Mouse (Mus musculus): ENCODE measurements at regions not wholly inside any gene's neighbourhood (a gene's known extent, or its start where the extent isn't known, plus 50 kb on each side); places are given as distances from the start of the nearest gene placed in this dataset.

- no peak overlapping the region for H3K4me2 ChIP-seq
- ATAC-seq (replicated peaks) = no peak
- WGBS = 71% methylated on average over 8 of the region's 8 CpGs
Observed at GRCm38 (mm10) chr9:68402176-68402845, 251.3 kb upstream of the Rora start.

GRCm38 (mm10) chr9:68402981-68403380 lies 250.6 kb upstream of the Rora start:
- Histone ChIP-seq H3K27ac (no peak overlapping the region), H3K36me3 (replicated peaks) (no peaks in the 10 kb centered on the region), H3K4me2 (no peak overlapping the region), H3K9ac (no peak overlapping the region), H3K27me3 (replicated peaks) (no peaks in the 10 kb centered on the region), H3K4me3 (no peak overlapping the region), H3K4me1 (no peaks in the 10 kb centered on the region), H3K9me3 (no peaks in the 10 kb centered on the region)
- 96% methylated on average over 3 of the region's 3 CpGs for WGBS
- ATAC-seq (replicated peaks) = no peak

More at GRCm38 (mm10) chr9:68402176-68402845, 251.3 kb upstream of the Rora start:
- Histone ChIP-seq H3K27me3 (replicated peaks) (no peaks in the 10 kb centered on the region), H3K9me3 (no peaks in the 10 kb centered on the region), H3K4me1 (no peaks in the 10 kb centered on the region), H3K27ac (no peak overlapping the region), H3K4me3 (no peak overlapping the region), H3K36me3 (replicated peaks) (no peaks in the 10 kb centered on the region), H3K9ac (no peak overlapping the region)

GRCm38 (mm10) chr9:68403516-68403915 lies 250.1 kb upstream of the Rora start:
- no peak for ATAC-seq (replicated peaks)
- Histone ChIP-seq H3K4me2 (no peak overlapping the region), H3K27me3 (replicated peaks) (no peaks in the 10 kb centered on the region), H3K9me3 (no peaks in the 10 kb centered on the region), H3K4me3 (no peak overlapping the region), H3K36me3 (replicated peaks) (no peaks in the 10 kb centered on the region), H3K9ac (no peak overlapping the region), H3K27ac (no peak overlapping the region), H3K4me1 (no peaks in the 10 kb centered on the region)
- 96% methylated on average over 4 of the region's 4 CpGs for WGBS

- no peaks in the 10 kb centered on the region for H3K4me1 ChIP-seq
- H3K27me3 ChIP-seq (replicated peaks) = no peaks in the 10 kb centered on the region
- H3K9me3 ChIP-seq = no peaks in the 10 kb centered on the region
- ATAC-seq (replicated peaks) = no peak
- no peak overlapping the region for H3K4me3 ChIP-seq
- H3K9ac ChIP-seq = no peak overlapping the region
- no peaks in the 10 kb centered on the region for H3K36me3 ChIP-seq (replicated peaks)
- H3K4me2 ChIP-seq = no peak overlapping the region
- H3K27ac ChIP-seq = no peak overlapping the region
- WGBS = 91% methylated on average over 3 of the region's 3 CpGs
Observed at GRCm38 (mm10) chr9:68409786-68410185, 243.8 kb upstream of the Rora start.

GRCm38 (mm10) chr9:68426286-68426685 lies 227.3 kb upstream of the Rora start:
- Histone ChIP-seq H3K9ac (no peak overlapping the region), H3K27ac (no peak overlapping the region), H3K36me3 (replicated peaks) (no peaks in the 10 kb centered on the region), H3K4me2 (no peak overlapping the region), H3K9me3 (no peaks in the 10 kb centered on the region), H3K4me1 (no peaks in the 10 kb centered on the region), H3K4me3 (no peak overlapping the region), H3K27me3 (replicated peaks) (no peaks in the 10 kb centered on the region)
- no peak for ATAC-seq (replicated peaks)
- 83% methylated on average over 2 of the region's 2 CpGs for WGBS

- Histone ChIP-seq H3K4me1 (no peaks in the 10 kb centered on the region), H3K27ac (no peak overlapping the region), H3K4me3 (no peak overlapping the region), H3K27me3 (replicated peaks) (no peaks in the 10 kb centered on the region), H3K4me2 (no peak overlapping the region), H3K36me3 (replicated peaks) (no peaks in the 10 kb centered on the region), H3K9ac (no peak overlapping the region), H3K9me3 (no peaks in the 10 kb centered on the region)
- WGBS = 91% methylated on average over 5 of the region's 5 CpGs
- no peak for ATAC-seq (replicated peaks)
Observed at GRCm38 (mm10) chr9:68462755-68463154, 190.8 kb upstream of the Rora start.

- ATAC-seq (replicated peaks) = no peak
- 82% methylated on average over 4 of the region's 4 CpGs for WGBS
Observed at GRCm38 (mm10) chr9:68463637-68464304, 189.8 kb upstream of the Rora start.

GRCm38 (mm10) chr9:68466671-68467070 lies 186.9 kb upstream of the Rora start:
- Histone ChIP-seq H3K9me3 (no peaks in the 10 kb centered on the region), H3K27me3 (replicated peaks) (no peaks in the 10 kb centered on the region), H3K4me2 (no peak overlapping the region), H3K4me3 (no peak overlapping the region), H3K27ac (no peak overlapping the region), H3K36me3 (replicated peaks) (no peaks in the 10 kb centered on the region), H3K9ac (no peak overlapping the region), H3K4me1 (no peaks in the 10 kb centered on the region)
- ATAC-seq (replicated peaks) = no peak
- WGBS = 86% methylated on average over 5 of the region's 5 CpGs

More at GRCm38 (mm10) chr9:68463637-68464304, 189.8 kb upstream of the Rora start:
- Histone ChIP-seq H3K27me3 (replicated peaks) (no peaks in the 10 kb centered on the region), H3K4me3 (no peak overlapping the region), H3K4me1 (no peaks in the 10 kb centered on the region), H3K4me2 (no peak overlapping the region), H3K9ac (no peak overlapping the region), H3K36me3 (replicated peaks) (no peaks in the 10 kb centered on the region), H3K9me3 (no peaks in the 10 kb centered on the region), H3K27ac (no peak overlapping the region)

- no peaks in the 10 kb centered on the region for H3K36me3 ChIP-seq (replicated peaks)
- H3K4me3 ChIP-seq = no peak overlapping the region
- WGBS = 93% methylated on average over 12 of the region's 12 CpGs
- no peak overlapping the region for H3K4me2 ChIP-seq
- H3K27ac ChIP-seq = no peak overlapping the region
- H3K4me1 ChIP-seq = no peaks in the 10 kb centered on the region
- no peaks in the 10 kb centered on the region for H3K27me3 ChIP-seq (replicated peaks)
- no peak for ATAC-seq (replicated peaks)
- H3K9me3 ChIP-seq = no peaks in the 10 kb centered on the region
- H3K9ac ChIP-seq = no peak overlapping the region
Observed at GRCm38 (mm10) chr9:68476391-68476790, 177.2 kb upstream of the Rora start.

- Histone ChIP-seq H3K27ac (no peak overlapping the region), H3K9ac (no peak overlapping the region)
Observed at GRCm38 (mm10) chr9:68477466-68477865, 176.1 kb upstream of the Rora start.

GRCm38 (mm10) chr9:68486646-68487045 lies 166.9 kb upstream of the Rora start:
- Histone ChIP-seq H3K4me1 (no peaks in the 10 kb centered on the region), H3K27me3 (replicated peaks) (no peaks in the 10 kb centered on the region), H3K9ac (no peak overlapping the region), H3K4me3 (no peak overlapping the region), H3K4me2 (no peak overlapping the region), H3K9me3 (no peaks in the 10 kb centered on the region), H3K36me3 (replicated peaks) (no peaks in the 10 kb centered on the region), H3K27ac (no peak overlapping the region)
- 74% methylated on average over 5 of the region's 5 CpGs for WGBS
- no peak for ATAC-seq (replicated peaks)

More at GRCm38 (mm10) chr9:68477466-68477865, 176.1 kb upstream of the Rora start:
- no peak for ATAC-seq (replicated peaks)
- Histone ChIP-seq H3K27me3 (replicated peaks) (no peaks in the 10 kb centered on the region), H3K36me3 (replicated peaks) (no peaks in the 10 kb centered on the region), H3K4me1 (no peaks in the 10 kb centered on the region), H3K9me3 (no peaks in the 10 kb centered on the region), H3K4me2 (no peak overlapping the region), H3K4me3 (no peak overlapping the region)
- WGBS = 62% methylated on average over 3 of the region's 3 CpGs

GRCm38 (mm10) chr9:68491151-68491550 lies 162.4 kb upstream of the Rora start:
- Histone ChIP-seq H3K27ac (no peak overlapping the region), H3K36me3 (replicated peaks) (no peaks in the 10 kb centered on the region), H3K27me3 (replicated peaks) (no peaks in the 10 kb centered on the region), H3K4me1 (no peaks in the 10 kb centered on the region), H3K4me3 (no peak overlapping the region), H3K9me3 (no peaks in the 10 kb centered on the region), H3K9ac (no peak overlapping the region), H3K4me2 (no peak overlapping the region)
- WGBS = 90% methylated on average over 2 of the region's 2 CpGs
- no peak for ATAC-seq (replicated peaks)

- no peak overlapping the region for H3K4me3 ChIP-seq
- 59% methylated on average over 5 of the region's 5 CpGs for WGBS
- no peak for ATAC-seq (replicated peaks)
- no peak overlapping the region for H3K4me2 ChIP-seq
- no peak overlapping the region for H3K9ac ChIP-seq
- no peaks in the 10 kb centered on the region for H3K27me3 ChIP-seq (replicated peaks)
- no peaks in the 10 kb centered on the region for H3K36me3 ChIP-seq (replicated peaks)
- H3K27ac ChIP-seq = no peak overlapping the region
- no peaks in the 10 kb centered on the region for H3K9me3 ChIP-seq
- no peaks in the 10 kb centered on the region for H3K4me1 ChIP-seq
Observed at GRCm38 (mm10) chr9:68521218-68521617, 132.4 kb upstream of the Rora start.

Measured in midbrain, embryonic 15.5 days (tissue).